Mouse (Mus musculus) G1E (cell line): ENCODE measurements around the gene Tom1l2. TPM values are rescaled to one million over a fixed set of nuclear protein-coding genes. Genes with fewer than 3 reads are reported as not detected.
A peak's percentile ranks its signal among the peaks of the same experiment; 100 is the strongest.

Experiments used
- ATAC-seq: 2 replicates; pipeline ENCODE4 v1.8.0; 2016; ENCODE audit warnings: mild to moderate bottlenecking; ENCODE audit not compliant: insufficient number of reproducible peaks, poor library complexity, low FRiP score, severe bottlenecking; ENCODE audit errors: extremely low read depth
- DNase-seq: peaks from one replicate; pipeline ENCODE4 v3.0.0; 2012; ENCODE audit warnings: low spot score
- H3K27me3 ChIP-seq: 2 replicates; pipeline ENCODE4 v1.6.1; 2012; ENCODE audit warnings: mild to moderate bottlenecking, low read length, inconsistent platforms; ENCODE audit not compliant: insufficient read depth
- H3K36me3 ChIP-seq: replicated peaks from 2 replicates; pipeline ENCODE3; 2012; ENCODE audit warnings: mild to moderate bottlenecking, inconsistent platforms
- H3K4me1 ChIP-seq: 2 replicates; pipeline ENCODE4 v1.6.1; 2012; ENCODE audit warnings: low read depth, low read length, inconsistent platforms, mixed read lengths; ENCODE audit not compliant: insufficient read depth
- H3K4me3 ChIP-seq: 2 replicates; pipeline ENCODE4 v1.5.1; 2012; ENCODE audit warnings: low read depth, mild to moderate bottlenecking, inconsistent platforms, low read length, moderate library complexity, mixed read lengths
- H3K9me3 ChIP-seq: replicated peaks from 2 replicates; pipeline ENCODE4 v1.6.1; 2012; ENCODE audit warnings: inconsistent platforms
- CTCF ChIP-seq: IDR thresholded peaks from 2 replicates; pipeline ENCODE4 v1.5.1; 2012; ENCODE audit warnings: low read depth, low read length, inconsistent platforms, mixed read lengths
- GATA1 ChIP-seq: IDR thresholded peaks from 2 replicates; pipeline ENCODE4 v1.6.1; 2012; ENCODE audit warnings: borderline replicate concordance, low read length, inconsistent platforms, mixed read lengths
- GATA2 ChIP-seq: IDR thresholded peaks from 2 replicates; pipeline ENCODE4 v1.6.1; 2012; ENCODE audit warnings: low read depth, low read length, inconsistent platforms, borderline replicate concordance
- POLR2AphosphoS5 ChIP-seq: IDR thresholded peaks from 2 replicates; pipeline ENCODE4 v1.6.1; 2012; ENCODE audit warnings: low read depth, low read length, inconsistent platforms; ENCODE audit not compliant: insufficient replicate concordance
- TAL1 ChIP-seq: conservative IDR thresholded peaks from 2 replicates; pipeline ENCODE4 v1.6.1; 2012; ENCODE audit warnings: low read depth, low read length, inconsistent platforms, mixed read lengths
- polyA plus RNA-seq: library from polyadenylated mRNA; stranded (reverse); fragments of >175 nt; gene quantifications from 2 replicates; pipeline ENCODE4 v1.2.3, GENCODE M21; 2012
- total RNA-seq, 2 experiments: library from RNA; stranded (forward) in 1 of 2; stranded (reverse) in 1 of 2; fragments of 200-1000 nt in 1 of 2; fragments of >200 nt in 1 of 2; fragmentation: Nextera tagmentation in 1 of 2; gene quantifications; 2 replicates each; pipeline ENCODE4 v1.2.3; 2014 to 2017

Tom1l2 gene
- total and polyA plus RNA-seq, 3 experiments = 7.8 to 24.8 (median 20.9) TPM

GRCm38 (mm10) chr11:60225874-60226273 lies 126.8 kb downstream of the Tom1l2 start:
- ATAC-seq (no peak), DNase-seq (no peak)
- Histone ChIP-seq H3K9me3 (no peaks in the 10 kb centered on the region), H3K4me3 (no peak overlapping the region), H3K4me1 (peaks cover 49% of the 10 kb centered on the region), H3K27me3 (no peaks in the 10 kb centered on the region; the same call in 1 of the 2 replicates), H3K36me3 (peaks cover 27% of the 10 kb centered on the region)
- no peak for TF ChIP-seq CTCF
- no peak for TF ChIP-seq POLR2AphosphoS5
- TF ChIP-seq TAL1 = no peak
- no peak for TF ChIP-seq GATA1

- no peaks in the 10 kb centered on the region; the same call in 1 of the 2 replicates for H3K27me3 ChIP-seq
- H3K4me3 ChIP-seq = no peak overlapping the region
- TF ChIP-seq GATA2 = no peak
- 0 out of 2 replicates have a peak, but pooled peaks have one; percentile 14 for TF ChIP-seq CTCF
- no peak for ATAC-seq
- DNase-seq = no peak
- no peaks in the 10 kb centered on the region for H3K9me3 ChIP-seq
- H3K36me3 ChIP-seq = peaks cover 22% of the 10 kb centered on the region
- peaks cover 48% of the 10 kb centered on the region for H3K4me1 ChIP-seq
These were observed 128.0 kb downstream of the Tom1l2 start for GRCm38 (mm10) chr11:60224676-60225075.

GRCm38 (mm10) chr11:60222469-60223236 lies 130.1 kb downstream of the Tom1l2 start, which contains the start of gene Srebf1:
Gene Srebf1 (minus strand): TSS chr11:60222581.
- H3K4me3 ChIP-seq = peak within 1 kb of the TSS; percentile 81
- H3K9me3 ChIP-seq = peaks cover 9% of the 10 kb centered on the region
- peak; percentile 67 for ATAC-seq
- H3K36me3 ChIP-seq = peaks cover 22% of the 10 kb centered on the region
- DNase-seq = peak; percentile 93
- peaks cover 67% of the 10 kb centered on the region for H3K4me1 ChIP-seq
- TF ChIP-seq POLR2AphosphoS5 = no peak
- TF ChIP-seq GATA1 = no peak
- no peak for TF ChIP-seq CTCF
- no peak for TF ChIP-seq TAL1
- no peak for TF ChIP-seq GATA2
- no peaks in the 10 kb centered on the region for H3K27me3 ChIP-seq

- H3K36me3 ChIP-seq = peaks cover 26% of the 10 kb centered on the region
- no peak for DNase-seq
- H3K27me3 ChIP-seq = no peaks in the 10 kb centered on the region
- peaks cover 72% of the 10 kb centered on the region for H3K4me1 ChIP-seq
- peaks cover 12% of the 10 kb centered on the region for H3K9me3 ChIP-seq
- no peak for ATAC-seq
- TF ChIP-seq POLR2AphosphoS5 (no peak), GATA2 (no peak), CTCF (no peak), TAL1 (no peak), GATA1 (no peak)
- peak overlapping the region; percentile 81 for H3K4me3 ChIP-seq
These were observed 130.6 kb downstream of the Tom1l2 start for GRCm38 (mm10) chr11:60222085-60222468.

- ATAC-seq (no peak), DNase-seq (peak; percentile 49)
- H3K27me3 ChIP-seq = no peaks in the 10 kb centered on the region
- H3K9me3 ChIP-seq = peaks cover 12% of the 10 kb centered on the region
- peaks cover 79% of the 10 kb centered on the region for H3K4me1 ChIP-seq
- TF ChIP-seq GATA1 (no peak), POLR2AphosphoS5 (no peak), CTCF (no peak), GATA2 (no peak), TAL1 (no peak)
- H3K4me3 ChIP-seq = peak overlapping the region; percentile 81
- peaks cover 31% of the 10 kb centered on the region for H3K36me3 ChIP-seq
These were observed 131.3 kb downstream of the Tom1l2 start for GRCm38 (mm10) chr11:60221425-60221824.

- H3K9me3 ChIP-seq = peaks cover 12% of the 10 kb centered on the region
- H3K27me3 ChIP-seq = no peaks in the 10 kb centered on the region
- peaks cover 90% of the 10 kb centered on the region for H3K4me1 ChIP-seq
- TF ChIP-seq CTCF (no peak), POLR2AphosphoS5 (no peak), TAL1 (no peak), GATA2 (no peak), GATA1 (no peak)
- ATAC-seq (peak; percentile 46; the same call in 1 of the 2 replicates), DNase-seq (peak; percentile 92)
- H3K36me3 ChIP-seq = peaks cover 41% of the 10 kb centered on the region
- peak overlapping the region; percentile 81 for H3K4me3 ChIP-seq
These were observed 132.4 kb downstream of the Tom1l2 start for GRCm38 (mm10) chr11:60220291-60220804.
